Mouse (Mus musculus): ENCODE results near the gene Myh9. TPM values are rescaled to one million over a fixed set of nuclear protein-coding genes. Genes with fewer than 3 reads are reported as not detected.
A peak's percentile ranks its signal among the peaks of the same experiment; 100 is the strongest.

Myh9 gene
- polyA plus RNA-seq, 1 experiment from 2014 or later: 86.6 TPM

DNA sequence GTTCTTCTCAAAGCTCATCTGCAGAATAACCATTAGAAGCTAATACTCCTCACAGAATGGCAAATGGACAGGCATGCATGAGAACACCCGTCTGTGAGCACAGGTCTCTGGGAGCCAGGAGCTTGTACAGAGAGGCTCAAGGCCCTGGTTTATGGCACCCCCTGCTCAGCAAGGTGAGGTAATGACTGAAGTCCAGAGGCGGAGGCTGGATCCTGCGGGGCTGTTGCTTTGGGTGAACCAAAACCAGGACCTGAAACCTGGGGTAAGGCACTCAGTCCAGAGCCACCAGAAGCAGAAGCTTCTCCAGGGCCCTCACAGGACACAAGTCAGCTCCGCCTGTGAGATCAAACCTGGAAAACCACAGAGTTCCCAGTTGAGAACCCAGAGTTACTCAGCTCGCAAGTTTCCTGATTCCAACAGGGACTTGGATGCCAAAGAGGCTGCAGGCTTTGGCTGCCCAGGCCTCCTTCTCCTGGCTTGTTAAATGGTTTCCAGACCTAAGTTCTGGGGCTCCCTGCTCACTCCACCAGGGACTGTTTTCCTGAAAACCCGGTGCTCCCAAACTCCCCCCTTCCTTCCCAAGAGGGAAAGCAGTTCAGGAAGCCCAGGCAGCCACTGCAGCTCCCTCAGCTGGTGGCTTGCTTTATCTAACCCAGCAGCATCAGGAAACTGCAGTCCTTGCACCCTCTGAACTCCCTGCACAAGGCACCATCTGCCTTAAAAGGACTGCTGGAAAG lies 28.2 kb downstream of the Myh9 start:
- no peak overlapping the region for H3K9ac ChIP-seq
- no peak overlapping the region for H3K4me3 ChIP-seq (ENCODE audit: low read depth, low read length)
- peak overlapping the region; percentile 46 for H3K27ac ChIP-seq (ENCODE audit: low read depth)
- no peak for DNase-seq
- peaks cover 22% of the 10 kb centered on the region for H3K4me1 ChIP-seq (ENCODE audit: insufficient read depth)
- WGBS: 73% methylated on average over 6 of the region's 6 CpGs
- TF ChIP-seq CTCF (IDR thresholded peaks at IDR 0.05; ENCODE audit: low read depth): peak; percentile 28
- no peak overlapping the region for H3K4me2 ChIP-seq
- ATAC-seq (ENCODE audit: insufficient read depth): no peak
- peaks cover 47% of the 10 kb centered on the region for H3K36me3 ChIP-seq (ENCODE audit: insufficient read depth)
- no peaks in the 10 kb centered on the region for H3K9me3 ChIP-seq (ENCODE audit: low read depth, low read length)
- no peaks in the 10 kb centered on the region for H3K27me3 ChIP-seq (ENCODE audit: insufficient read depth, low read length)

DNA sequence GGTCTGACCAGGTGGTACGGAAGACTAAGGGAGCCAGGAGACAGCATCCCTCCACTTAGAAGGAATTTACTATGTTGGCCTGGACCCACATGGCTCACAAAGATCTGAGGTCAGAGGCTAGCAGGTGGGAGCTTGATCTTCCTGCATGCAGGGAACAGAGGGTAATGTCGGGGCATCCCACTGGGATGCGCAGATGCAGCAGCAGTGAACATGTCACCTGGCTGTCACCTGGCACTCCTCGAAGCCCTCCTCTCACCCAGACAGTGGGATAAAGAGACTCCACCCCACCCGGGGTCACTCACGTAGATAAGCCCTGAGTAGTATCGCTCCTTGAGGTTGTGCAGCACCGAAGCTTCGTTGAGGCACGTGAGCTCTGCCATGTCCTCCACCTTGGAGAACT lies 29.4 kb downstream of the Myh9 start:
- H3K9ac ChIP-seq: no peak overlapping the region
- no peak for TF ChIP-seq CTCF (IDR thresholded peaks at IDR 0.05; ENCODE audit: low read depth)
- 88% methylated on average over 10 of the region's 10 CpGs for WGBS
- H3K9me3 ChIP-seq (ENCODE audit: low read depth, low read length): no peaks in the 10 kb centered on the region
- H3K36me3 ChIP-seq (ENCODE audit: insufficient read depth): peaks cover 54% of the 10 kb centered on the region
- H3K27ac ChIP-seq (ENCODE audit: low read depth): no peak overlapping the region
- no peak for DNase-seq
- no peak overlapping the region for H3K4me2 ChIP-seq
- H3K4me3 ChIP-seq (ENCODE audit: low read depth, low read length): no peak overlapping the region
- H3K27me3 ChIP-seq (ENCODE audit: insufficient read depth, low read length): no peaks in the 10 kb centered on the region
- ATAC-seq (ENCODE audit: insufficient read depth): no peak
- H3K4me1 ChIP-seq (ENCODE audit: insufficient read depth): peaks cover 17% of the 10 kb centered on the region

DNA sequence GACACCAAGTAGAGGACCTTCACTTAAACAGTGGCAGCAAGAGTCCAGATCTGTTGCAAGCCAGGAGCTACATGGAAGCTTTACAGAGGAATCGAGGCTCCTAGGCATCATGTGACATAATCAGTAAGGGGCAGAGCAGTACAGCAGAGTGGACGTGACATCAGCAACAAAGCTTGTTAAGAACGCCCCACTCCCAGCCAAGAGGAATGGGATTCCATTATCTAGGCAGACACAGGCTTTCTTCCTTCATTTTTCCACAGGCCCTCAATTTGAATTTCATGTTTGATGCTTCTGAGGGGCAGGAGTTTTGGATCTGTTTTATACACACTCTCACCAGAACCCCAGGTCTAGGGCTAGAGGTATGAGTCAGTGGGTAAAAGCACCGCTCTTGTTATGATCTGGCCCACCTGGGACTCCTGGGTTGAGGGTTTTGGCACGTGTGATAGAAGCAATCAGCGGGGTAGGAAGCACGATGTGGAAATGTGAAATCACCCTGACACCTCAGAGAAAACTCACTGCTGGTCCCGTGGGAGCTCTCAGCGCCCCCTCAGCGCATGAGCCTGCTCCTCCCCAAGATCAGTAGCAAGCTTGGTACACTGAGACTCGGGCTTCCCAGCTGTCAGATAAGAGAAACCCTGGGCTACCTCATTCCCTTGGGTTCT lies 30.7 kb downstream of the Myh9 start:
- H3K9me3 ChIP-seq (ENCODE audit: low read depth, low read length): no peaks in the 10 kb centered on the region
- H3K36me3 ChIP-seq (ENCODE audit: insufficient read depth): peaks cover 68% of the 10 kb centered on the region
- DNase-seq (no peak), ATAC-seq (ENCODE audit: insufficient read depth) (no peak)
- H3K9ac ChIP-seq: no peak overlapping the region; the same call in 1 of the 2 replicates
- peaks cover 11% of the 10 kb centered on the region; the same call in 1 of the 2 replicates for H3K4me1 ChIP-seq (ENCODE audit: insufficient read depth)
- H3K4me3 ChIP-seq (ENCODE audit: low read depth, low read length): no peak overlapping the region
- TF ChIP-seq CTCF (IDR thresholded peaks at IDR 0.05; ENCODE audit: low read depth): no peak
- 68% methylated on average over 11 of the region's 11 CpGs for WGBS
- no peak overlapping the region for H3K4me2 ChIP-seq
- H3K27ac ChIP-seq (ENCODE audit: low read depth): no peak overlapping the region; the same call in 1 of the 2 replicates
- no peaks in the 10 kb centered on the region for H3K27me3 ChIP-seq (ENCODE audit: insufficient read depth, low read length)

DNA sequence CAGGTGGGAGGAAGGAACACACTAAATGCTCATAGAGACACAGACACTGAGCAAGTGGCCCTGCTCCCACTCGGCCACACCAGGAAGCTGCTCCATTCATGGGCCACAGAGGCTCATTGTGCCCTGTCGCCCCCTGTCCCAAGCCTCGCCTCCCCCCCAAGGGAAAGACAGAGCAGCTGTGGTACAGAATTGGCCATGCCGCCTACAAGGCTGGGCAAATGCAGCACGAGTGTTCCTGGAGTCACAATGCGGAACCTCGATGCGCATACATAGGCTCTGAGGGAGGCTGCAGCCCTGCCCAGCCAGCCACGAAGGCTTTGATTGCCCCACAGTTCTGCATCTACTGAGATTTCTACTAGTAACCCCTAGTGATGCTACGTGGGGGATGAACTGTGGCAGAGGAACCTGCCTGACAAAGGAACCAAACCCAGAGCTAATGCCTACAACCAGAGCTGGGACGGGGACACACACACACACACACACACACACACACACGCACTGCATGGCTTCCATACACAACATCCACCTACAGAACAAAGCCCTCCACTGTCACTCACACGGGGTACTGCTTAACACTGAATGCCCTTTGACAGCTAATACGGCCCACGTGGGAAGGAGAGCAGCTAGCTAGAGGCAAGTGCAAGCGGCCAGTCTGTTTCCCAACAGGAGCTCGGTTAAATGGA lies 31.4 kb downstream of the Myh9 start:
- 81% methylated on average over 17 of the region's 17 CpGs for WGBS
- no peak for TF ChIP-seq CTCF (IDR thresholded peaks at IDR 0.05; ENCODE audit: low read depth)
- no peak for DNase-seq
- ATAC-seq (ENCODE audit: insufficient read depth): no peak
- Histone ChIP-seq H3K4me2 (no peak overlapping the region), H3K36me3 (ENCODE audit: insufficient read depth) (peaks cover 73% of the 10 kb centered on the region), H3K4me3 (ENCODE audit: low read depth, low read length) (no peak overlapping the region), H3K27ac (ENCODE audit: low read depth) (no peak overlapping the region), H3K4me1 (ENCODE audit: insufficient read depth) (0 out of 2 replicates have a peak, but pooled peaks cover 6% of the 10 kb centered on the region), H3K9me3 (ENCODE audit: low read depth, low read length) (no peaks in the 10 kb centered on the region), H3K27me3 (ENCODE audit: insufficient read depth, low read length) (no peaks in the 10 kb centered on the region), H3K9ac (no peak overlapping the region; the same call in 1 of the 2 replicates)

DNA sequence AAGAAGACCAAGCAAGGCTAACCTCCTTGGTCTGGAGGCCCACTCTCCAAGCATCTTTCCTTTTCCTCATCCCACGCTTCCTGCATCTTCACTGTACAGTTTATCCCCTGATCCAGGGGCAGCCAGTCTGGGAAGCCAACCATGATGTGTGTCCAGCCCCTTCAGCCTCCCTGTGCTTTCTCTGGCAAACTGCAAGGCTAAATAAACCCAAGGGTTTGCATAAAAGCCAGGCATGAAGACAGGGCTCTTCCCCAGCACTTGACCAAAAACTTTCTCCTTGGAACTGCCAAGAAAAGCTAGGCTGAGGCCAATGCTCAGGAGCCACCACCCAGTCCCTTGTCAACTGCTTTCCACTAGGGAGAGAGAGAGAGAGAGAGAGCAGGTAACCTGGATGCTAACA lies 32.5 kb downstream of the Myh9 start:
- Histone ChIP-seq H3K4me1 (ENCODE audit: insufficient read depth) (0 out of 2 replicates have a peak, but pooled peaks cover 6% of the 10 kb centered on the region), H3K27me3 (ENCODE audit: insufficient read depth, low read length) (no peaks in the 10 kb centered on the region), H3K36me3 (ENCODE audit: insufficient read depth) (peaks cover 81% of the 10 kb centered on the region), H3K9ac (no peak overlapping the region), H3K9me3 (ENCODE audit: low read depth, low read length) (no peaks in the 10 kb centered on the region), H3K4me3 (ENCODE audit: low read depth, low read length) (no peak overlapping the region), H3K4me2 (no peak overlapping the region), H3K27ac (ENCODE audit: low read depth) (no peak overlapping the region)
- no peak for TF ChIP-seq CTCF (IDR thresholded peaks at IDR 0.05; ENCODE audit: low read depth)
- ATAC-seq (ENCODE audit: insufficient read depth): no peak
- 81% methylated on average over 1 of the region's 1 CpGs for WGBS
- DNase-seq: no peak

DNA sequence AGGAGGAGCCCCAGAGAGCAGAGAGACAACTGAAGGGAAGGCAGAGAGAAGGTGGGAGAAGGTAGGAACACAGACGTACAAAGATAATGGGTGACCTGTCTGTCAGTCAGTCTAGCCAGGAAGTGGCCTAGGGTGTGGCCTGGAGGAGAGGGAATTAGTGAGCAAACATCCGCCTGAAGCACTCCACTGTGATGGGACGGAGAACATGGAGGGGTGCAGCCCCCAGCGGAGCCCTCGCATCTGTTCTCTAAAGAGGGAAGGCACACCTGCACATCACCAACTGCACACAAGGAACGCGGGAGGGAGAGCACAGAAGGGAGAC lies 34.8 kb downstream of the Myh9 start:
- Histone ChIP-seq H3K27ac (ENCODE audit: low read depth) (0 out of 2 replicates have a peak overlapping the region, but pooled peaks have one; percentile 42), H3K4me1 (ENCODE audit: insufficient read depth) (0 out of 2 replicates have a peak, but pooled peaks cover 9% of the 10 kb centered on the region), H3K4me2 (no peak overlapping the region), H3K27me3 (ENCODE audit: insufficient read depth, low read length) (no peaks in the 10 kb centered on the region), H3K36me3 (ENCODE audit: insufficient read depth) (peaks cover 92% of the 10 kb centered on the region), H3K9me3 (ENCODE audit: low read depth, low read length) (no peaks in the 10 kb centered on the region), H3K4me3 (ENCODE audit: low read depth, low read length) (no peak overlapping the region), H3K9ac (no peak overlapping the region)
- TF ChIP-seq CTCF (IDR thresholded peaks at IDR 0.05; ENCODE audit: low read depth): no peak
- WGBS: 66% methylated on average over 7 of the region's 7 CpGs
- ATAC-seq (ENCODE audit: insufficient read depth) (no peak), DNase-seq (no peak)

Data from lung, embryonic 14.5 days (tissue).